Mouse (Mus musculus) frontal cortex, postnatal 10 days (tissue): ENCODE results near the gene Carmil2.
A peak's percentile ranks its signal among the peaks of the same experiment; 100 is the strongest.

Experiments used
- DNase-seq, 2 experiments: peaks; one replicate each; pipeline ENCODE4 v3.0.0; 2022; ENCODE audit warnings: low spot score in 2 of 2, mixed read lengths in 1 of 2

The Carmil2 gene

DNA sequence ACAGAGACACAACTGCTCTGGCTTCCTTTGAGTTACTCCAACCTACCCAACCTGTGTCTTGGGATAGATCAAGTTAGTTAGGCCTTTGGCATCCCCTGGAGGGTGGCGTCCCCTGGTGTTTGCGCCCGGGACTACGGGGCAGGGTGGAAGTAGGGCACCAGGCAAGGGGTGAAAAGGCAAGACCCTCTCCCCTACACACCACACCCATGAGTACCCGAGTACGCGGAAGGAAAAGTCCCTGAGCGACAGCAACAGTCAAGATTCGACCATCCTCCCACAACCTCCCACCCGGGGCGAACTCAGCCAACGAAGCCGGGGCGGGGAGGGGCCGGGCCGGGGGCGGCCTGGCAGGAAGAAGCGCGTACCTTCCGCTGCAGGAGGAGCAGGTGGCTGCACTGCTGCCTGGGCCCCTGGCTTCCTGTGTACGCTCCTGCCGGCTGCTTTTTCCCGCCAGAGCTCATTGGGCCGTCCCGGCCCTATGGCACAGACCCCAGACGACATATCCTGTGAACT, at the start of gene Carmil2:
TSS of gene Carmil2 (plus strand) at position 479 of the 513 bp plus-strand sequence.
- DNase-seq, result no peak

GRCm38 (mm10) chr8:105636963-105637510, 49.0 kb upstream of the Carmil2 start, which contains the start of gene Agrp:
Gene Agrp (minus strand): TSS chr8:105637393.
- peak; percentile 45 to 61 for DNase-seq

DNA sequence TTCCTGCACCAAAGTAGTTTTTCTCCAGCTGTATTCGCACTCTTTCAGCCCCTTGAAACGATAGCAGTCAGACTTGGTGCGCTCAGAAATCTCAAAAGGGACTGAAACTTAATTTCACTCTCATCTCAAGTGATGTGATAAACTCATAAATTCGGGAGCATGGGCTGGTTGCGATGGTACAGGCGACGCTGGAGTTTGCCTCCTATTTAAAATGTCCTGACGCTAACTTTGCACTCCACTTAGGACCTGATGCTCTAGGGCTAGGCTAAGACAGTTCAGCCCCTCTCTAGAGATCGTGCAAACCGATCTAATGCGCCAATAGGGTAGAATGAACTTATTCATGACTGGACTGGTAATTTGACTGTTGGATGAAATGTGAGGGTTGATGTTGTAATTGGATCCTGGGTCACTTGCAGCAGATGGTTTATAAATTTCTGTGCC, 48.5 kb upstream of the Carmil2 start:
- DNase-seq, result no peak

- no peak for DNase-seq
These were observed 47.6 kb upstream of the Carmil2 start for GRCm38 (mm10) chr8:105638510-105638909.

GRCm38 (mm10) chr8:105639835-105640234, 46.2 kb upstream of the Carmil2 start:
- DNase-seq, result no peak

- DNase-seq, result no peak
These were observed 45.6 kb upstream of the Carmil2 start for GRCm38 (mm10) chr8:105640511-105640910.

GRCm38 (mm10) chr8:105645205-105645604, 40.9 kb upstream of the Carmil2 start:
- DNase-seq, result no peak

DNA sequence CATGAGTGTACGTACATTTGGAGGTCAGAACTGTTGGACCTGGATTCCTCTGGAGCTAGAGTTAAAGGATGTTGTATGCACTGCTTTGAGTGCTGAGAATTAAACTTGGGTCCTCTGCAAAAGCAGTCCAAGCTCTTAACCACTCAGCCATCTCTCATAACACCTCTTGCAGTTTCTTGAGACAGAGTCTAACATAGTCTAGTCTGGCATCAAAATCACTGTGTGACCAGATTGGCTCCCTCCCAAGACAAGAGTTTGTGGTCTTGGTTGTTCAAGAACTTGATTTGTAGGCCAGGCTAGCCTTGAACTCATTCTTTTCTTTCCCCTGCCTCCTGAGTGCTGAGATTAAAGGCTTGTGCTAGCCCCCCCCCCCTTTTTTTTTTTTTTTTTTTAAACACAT, 37.1 kb upstream of the Carmil2 start:
- no peak for DNase-seq

GRCm38 (mm10) chr8:105657641-105658040, 28.4 kb upstream of the Carmil2 start:
- DNase-seq, result no peak

DNA sequence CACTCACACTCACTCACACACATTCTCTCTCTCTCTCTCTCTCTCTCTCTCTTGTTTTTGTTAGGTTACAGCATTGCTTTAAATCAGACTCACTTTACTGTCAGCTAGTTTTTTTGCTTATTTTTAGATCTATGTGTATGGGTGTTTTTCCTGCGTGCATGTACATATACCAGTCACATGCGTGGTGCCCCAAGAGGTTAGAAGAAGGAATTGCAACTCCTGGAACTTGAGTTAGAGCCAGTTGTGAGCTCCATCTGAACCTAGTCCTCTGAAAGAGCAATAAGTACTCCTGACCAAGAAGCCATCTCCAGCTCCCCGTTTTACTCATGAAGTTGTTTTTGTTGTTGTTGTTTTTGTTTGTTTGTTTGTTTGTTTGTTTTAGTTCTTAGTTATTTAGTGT, 24.9 kb upstream of the Carmil2 start:
- DNase-seq, result no peak

DNA sequence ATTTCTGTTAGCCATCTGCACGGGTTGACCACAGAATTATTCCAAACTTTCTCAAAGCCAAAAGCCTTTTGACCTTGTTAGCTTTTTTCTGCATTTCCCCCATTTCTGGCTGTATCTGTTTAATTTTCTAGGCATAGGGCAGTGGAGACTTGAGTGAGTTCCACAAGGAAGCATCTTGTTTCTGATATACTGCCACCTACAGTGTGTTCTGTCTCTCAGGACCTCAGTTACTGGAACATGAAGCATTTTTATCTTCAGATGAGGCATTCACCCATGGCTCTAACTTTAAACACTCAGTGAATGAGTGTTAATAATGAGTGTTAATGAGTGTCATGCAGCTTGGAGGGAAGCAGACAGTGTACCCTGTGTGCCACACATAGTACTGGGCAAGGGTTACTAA, 8.2 kb upstream of the Carmil2 start:
- no peak for DNase-seq

DNA sequence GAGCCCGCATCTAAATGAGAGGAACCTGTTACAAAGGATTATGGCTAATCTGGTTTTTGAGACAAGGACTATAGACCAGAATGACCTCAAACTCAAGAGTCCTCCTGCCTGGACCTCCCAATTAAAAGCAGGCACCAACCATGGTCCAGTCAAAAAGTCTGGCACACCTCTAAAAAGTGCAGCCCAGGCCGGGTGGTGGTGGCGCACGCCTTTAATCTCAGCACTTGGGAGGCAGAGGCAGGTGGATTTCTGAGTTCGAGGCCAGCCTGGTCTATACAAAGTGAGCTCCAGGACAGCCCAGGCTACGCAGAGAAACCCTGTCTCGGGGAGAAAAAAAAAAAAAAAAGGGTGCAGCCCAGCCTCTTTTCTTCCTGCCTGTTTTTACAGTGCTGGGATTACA, 749 bp upstream of the Carmil2 start:
- DNase-seq, result no peak

DNA sequence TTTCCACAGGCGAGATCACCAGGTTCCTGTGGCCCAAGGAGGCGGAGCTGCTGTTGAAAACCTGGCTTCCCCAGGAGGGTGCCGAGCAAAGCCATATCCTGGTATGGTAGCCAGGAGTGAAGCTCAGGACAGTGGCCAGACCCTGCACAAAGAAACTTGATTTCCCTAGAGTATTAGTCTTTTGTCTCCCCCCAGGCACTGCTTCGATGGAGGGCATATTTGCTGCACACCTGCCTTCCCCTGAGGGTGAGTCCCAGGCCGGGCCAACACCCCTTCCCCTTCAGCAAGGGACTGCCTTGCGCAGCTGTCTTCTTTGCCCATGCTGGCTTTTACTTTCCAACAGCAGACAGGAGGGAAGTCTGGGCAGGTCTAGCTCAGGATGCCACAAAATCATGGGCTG, 477 bp downstream of the Carmil2 start:
- DNase-seq, result no peak

GRCm38 (mm10) chr8:105687512-105687911, 1.4 kb downstream of the Carmil2 start:
- no peak for DNase-seq

DNA sequence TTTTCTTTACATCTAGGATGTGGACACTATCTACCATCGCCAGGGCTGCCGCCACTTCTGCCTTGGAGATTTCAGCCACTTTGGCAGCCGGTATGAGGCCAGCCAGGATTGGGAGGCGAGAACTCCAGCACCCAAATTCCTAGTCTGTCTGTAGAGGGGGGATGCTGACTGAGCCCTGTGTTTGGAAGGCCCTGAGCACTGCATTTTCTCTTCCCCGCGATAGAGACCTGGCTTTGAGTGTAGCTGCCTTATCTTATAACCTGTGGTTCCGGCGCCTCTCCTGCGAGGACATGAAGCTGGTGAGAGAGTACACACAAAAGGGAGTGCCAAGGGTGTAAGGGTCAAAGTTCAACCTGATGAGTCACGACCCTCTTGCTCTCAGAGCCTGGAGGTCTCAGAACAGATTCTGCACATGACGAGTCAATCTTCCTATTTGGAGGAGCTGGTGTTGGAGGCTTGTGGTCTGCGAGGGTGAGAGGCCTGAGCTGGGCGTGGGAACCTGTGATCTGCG, 2.2 kb downstream of the Carmil2 start:
- DNase-seq, result no peak

- no peak for DNase-seq
These were observed 3.3 kb downstream of the Carmil2 start for GRCm38 (mm10) chr8:105689256-105689982.

GRCm38 (mm10) chr8:105689983-105690360, 3.9 kb downstream of the Carmil2 start:
- no peak for DNase-seq

GRCm38 (mm10) chr8:105690978-105691377, 4.9 kb downstream of the Carmil2 start:
- no peak for DNase-seq

GRCm38 (mm10) chr8:105692449-105693182, 6.5 kb downstream of the Carmil2 start:
- no peak for DNase-seq

DNA sequence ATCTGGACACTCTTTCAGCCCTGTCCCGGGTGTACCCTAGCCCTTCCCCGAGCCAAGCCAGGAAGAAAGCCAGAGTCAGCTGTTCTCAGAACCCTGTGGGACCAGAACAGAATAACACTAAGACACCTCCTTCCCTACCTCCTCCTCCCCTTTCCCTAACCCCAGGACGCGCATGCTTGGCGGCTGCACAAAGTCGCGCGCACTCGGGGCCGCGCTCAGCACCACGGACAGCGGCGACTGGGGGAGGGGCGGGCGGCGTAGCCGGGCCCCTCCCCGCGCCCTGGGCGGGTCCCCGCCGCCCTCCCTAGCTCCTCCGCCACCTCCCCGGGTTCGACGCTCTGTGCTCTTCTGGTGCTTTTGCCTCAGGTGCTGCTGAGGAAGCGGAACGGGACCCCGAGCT, 7.6 kb downstream of the Carmil2 start:
- peak in 1 of 2 experiments; percentile 74 for DNase-seq

DNA sequence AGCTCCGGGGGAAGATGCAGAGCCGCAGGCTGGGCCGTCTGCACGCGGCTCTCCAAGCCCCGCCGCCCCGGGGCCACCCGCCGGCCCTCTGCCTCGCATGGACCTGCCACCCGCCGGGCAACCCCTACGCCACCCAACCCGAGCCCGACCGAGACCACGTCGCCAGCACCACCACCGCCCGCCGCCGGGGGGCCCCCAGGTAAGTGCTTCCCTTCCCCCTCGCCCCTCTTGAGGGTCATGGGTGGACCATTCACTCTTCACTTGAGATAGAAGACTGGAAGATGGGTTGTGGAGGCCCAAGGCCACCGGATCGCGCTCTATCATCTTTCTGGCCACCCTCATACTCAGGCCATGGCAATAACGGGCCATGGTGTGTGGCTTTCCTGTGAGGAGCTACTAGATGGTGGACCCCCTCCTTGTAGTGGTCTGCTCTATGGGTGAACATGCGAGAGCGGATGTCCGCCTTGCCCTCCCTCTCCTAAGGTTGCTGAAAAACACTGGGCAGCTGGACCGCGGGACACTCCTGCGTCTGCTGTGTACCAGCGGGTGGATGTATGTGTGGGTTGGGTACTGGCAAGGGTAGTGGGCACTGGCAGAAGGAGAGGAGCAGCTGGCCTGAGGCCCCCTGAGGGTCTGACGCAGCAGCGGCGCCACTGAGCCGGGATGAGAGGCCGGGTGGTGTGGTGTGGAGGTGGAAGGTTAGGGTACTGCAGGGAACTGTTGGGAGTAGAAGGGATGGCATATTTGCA, 8.2 kb downstream of the Carmil2 start:
- DNase-seq, result peak in 1 of 2 experiments; percentile 54
